Mouse (Mus musculus) retina, postnatal 7 days (tissue): ENCODE data around the gene Lgals2.
"Not testable (repeated sequence)": the region's sequence is repeated elsewhere in the genome, so short reads cannot be mapped to it uniquely, and the experiment has no call there.

Experiments used
- DNase-seq: peaks from one replicate; pipeline ENCODE4 v3.0.0-alpha.2; 2012; ENCODE audit warnings: low read depth, low spot score

Lgals2 gene

DNA sequence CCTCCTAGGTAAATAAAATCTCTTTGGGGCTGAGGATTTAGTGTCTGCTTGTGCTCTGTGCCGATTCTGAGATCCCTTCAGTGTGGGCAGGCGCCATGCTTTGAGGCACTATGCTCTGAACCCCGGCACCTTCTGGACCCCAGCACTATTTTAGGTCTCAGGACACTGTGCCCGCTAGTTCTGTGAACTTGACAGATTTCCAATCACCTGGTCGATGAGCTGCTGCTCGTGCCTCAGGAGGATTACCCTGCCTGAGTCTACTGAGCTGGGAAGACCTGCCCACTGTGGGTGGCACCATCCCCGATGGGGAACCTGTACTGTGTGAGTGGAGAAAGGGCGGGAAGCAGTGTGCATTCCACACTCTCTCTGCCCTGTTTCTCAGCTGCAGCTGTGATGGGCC, 19.7 kb upstream of the Lgals2 start:
- DNase-seq, result no peak

GRCm38 (mm10) chr15:78873803-78874435, 18.6 kb upstream of the Lgals2 start:
- no peak for DNase-seq

GRCm38 (mm10) chr15:78872021-78872608, 16.8 kb upstream of the Lgals2 start:
- DNase-seq, result no peak

DNA sequence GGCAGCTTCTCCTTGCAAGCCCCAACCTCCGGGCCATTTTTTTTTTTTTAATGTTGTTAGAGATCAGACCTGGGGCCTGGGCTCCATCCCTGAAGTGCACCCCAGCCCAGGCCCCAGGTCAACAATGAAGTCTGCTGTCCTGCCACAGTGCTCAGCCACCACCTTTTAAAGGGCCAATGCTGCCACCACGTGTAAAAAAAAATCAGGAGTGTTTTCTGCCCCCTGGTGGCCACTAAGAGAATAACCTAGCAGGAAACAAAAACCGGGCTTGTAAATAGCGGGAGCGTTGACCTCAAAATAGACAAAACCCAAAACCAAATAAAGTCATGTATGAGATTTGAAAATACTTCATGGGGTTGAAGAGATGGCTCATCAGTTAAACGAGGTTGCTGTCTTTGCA, 14.4 kb upstream of the Lgals2 start:
- DNase-seq, result no peak

DNA sequence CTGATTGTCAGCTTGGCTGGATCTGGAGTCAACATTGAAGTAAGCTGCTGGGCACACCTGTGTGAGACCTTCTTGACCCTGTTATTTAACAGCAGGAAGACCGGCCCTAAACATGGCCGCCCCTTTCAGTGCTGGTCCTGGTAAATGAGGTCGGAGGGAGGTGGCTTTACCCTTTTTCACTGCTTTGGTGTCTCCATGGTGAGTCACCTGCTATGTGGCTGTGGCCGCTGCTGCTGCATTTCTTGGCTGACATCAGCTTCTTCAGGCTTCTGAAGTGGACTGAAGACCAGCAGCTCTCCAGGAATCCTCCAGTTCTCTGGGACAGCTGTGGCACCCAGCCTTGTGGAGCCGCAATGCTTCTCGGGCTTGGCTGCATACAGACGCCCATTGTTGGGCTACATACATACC, 13.5 kb upstream of the Lgals2 start:
- no peak for DNase-seq

- DNase-seq, result no peak
Observed at GRCm38 (mm10) chr15:78868398-78868797, 13.1 kb upstream of the Lgals2 start.

DNA sequence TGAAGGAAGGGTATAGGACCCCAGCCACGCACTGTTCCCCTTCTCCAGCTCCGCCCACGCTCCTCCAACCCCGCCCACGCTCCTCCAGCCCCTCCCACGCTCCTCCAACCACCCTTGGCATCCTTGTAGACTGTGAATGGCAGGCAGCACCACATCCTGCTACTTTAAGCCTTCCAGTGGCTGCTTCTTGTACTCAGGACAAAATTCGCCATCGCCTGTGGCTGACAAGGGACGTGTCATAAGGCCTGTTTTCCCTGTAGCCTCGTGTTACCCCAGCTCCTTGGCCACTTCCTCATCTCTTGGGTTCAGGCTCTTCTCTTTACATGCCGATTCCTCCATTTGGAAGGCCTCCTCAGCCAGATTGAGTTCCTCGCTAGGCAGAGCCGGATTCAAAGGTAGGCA, 8.5 kb upstream of the Lgals2 start:
- no peak for DNase-seq

- no peak for DNase-seq
Observed at GRCm38 (mm10) chr15:78863154-78863553, 7.8 kb upstream of the Lgals2 start.

DNA sequence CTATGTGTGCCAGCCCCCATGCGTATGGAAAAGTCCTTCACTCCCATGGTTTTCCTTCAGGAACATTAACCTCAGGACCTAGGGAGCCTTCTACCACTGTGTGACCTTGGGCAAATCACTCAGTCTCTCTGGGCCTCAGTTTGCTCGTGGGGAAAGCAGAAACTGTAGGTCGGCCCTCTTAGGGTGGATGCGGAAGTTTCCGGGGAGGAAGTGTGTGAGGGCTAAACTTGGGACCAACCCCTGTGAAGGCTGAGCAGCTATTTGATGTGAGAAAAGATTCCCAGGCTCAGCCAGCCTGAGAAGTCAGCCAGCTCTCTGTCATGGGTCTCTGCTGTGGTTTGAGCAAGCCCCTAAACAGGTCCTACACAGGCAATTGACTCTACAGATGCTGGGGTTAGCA, 7.0 kb upstream of the Lgals2 start:
- no peak for DNase-seq

DNA sequence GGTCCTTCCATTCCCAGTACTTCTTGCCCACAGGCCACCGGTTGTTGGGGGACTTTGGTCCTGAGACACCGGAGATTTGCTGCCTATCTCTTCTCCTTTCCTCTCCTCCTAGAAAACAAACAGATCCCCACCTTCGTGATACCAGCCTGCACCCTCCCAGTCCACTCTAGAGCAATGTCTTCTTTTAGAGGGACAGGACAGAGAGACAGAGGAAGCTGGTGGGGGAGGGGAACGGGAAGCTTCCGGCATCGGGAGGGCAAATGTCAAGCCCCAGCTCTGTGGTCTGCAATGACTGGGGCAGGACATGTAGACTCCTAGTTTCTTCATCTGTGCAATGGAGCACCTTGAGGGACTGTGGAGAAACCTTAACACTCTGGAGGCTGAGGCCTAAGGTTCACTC, 4.4 kb upstream of the Lgals2 start:
- no peak for DNase-seq

GRCm38 (mm10) chr15:78859311-78859710, 4.0 kb upstream of the Lgals2 start:
- no peak for DNase-seq

DNA sequence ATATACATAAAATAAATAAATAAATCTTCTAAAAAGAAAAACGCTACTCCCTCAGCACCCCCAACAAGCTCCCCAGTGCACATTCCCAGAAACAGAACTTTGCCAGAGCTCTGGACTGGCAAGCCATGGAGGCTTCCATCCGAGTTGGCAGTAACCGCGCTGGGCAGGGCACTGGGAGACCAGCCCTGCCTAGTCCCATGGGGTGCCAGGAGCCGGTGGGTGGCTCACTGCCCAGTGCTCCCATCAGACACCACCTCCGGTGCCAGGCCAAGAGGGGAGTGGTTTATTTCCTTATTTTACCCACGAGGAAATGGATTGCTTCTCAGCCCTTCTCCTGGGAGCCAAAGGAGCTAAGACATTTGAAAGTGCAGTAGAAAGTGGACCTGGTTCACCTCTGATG, 1.7 kb upstream of the Lgals2 start:
- DNase-seq, result no peak

GRCm38 (mm10) chr15:78851505-78852153, 3.7 kb downstream of the Lgals2 start:
- peak; percentile 84 for DNase-seq

GRCm38 (mm10) chr15:78850944-78851343, 4.4 kb downstream of the Lgals2 start:
- DNase-seq, result no peak

DNA sequence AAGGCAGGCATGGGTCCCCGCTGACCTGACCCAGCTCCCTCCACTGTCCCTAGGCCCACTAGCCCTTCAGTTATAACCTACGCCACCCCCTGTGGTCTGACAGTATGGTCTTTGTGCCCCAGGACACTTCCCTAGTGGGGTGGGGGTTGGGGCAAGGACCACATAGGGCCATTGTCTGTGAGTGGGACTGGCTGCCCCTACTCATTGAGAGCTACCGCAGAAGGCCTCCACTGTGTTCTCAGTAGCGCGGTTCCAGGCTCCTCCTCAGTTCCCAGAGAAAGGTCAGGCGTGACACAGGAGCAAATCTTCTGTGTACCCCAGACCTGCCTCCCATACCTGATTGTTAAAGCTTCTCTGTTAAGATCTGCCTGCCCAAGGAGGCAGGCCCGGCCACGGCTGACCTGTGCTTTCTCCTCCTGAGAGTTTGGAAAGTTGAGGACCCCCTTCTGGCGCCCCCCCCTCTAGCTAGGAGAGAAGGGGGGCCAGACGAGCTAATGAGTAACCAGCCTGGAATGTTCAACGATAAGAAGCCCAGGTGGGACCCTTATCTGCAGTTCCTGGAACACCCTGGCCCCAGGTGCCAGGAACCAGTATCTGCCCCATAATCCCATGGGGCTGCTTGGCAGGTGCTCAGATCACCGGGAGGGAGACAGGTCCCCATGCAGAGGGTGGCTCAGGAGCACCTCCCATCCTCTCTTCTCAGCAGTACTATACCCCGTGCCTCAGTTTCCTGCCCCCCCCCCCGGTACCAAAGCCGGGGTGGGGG, 5.1 kb downstream of the Lgals2 start:
- DNase-seq, result no peak

- no peak for DNase-seq
Observed at GRCm38 (mm10) chr15:78849485-78849884, 5.8 kb downstream of the Lgals2 start.

- DNase-seq, result peak; percentile 55
Observed at GRCm38 (mm10) chr15:78848467-78848866, 6.9 kb downstream of the Lgals2 start.

DNA sequence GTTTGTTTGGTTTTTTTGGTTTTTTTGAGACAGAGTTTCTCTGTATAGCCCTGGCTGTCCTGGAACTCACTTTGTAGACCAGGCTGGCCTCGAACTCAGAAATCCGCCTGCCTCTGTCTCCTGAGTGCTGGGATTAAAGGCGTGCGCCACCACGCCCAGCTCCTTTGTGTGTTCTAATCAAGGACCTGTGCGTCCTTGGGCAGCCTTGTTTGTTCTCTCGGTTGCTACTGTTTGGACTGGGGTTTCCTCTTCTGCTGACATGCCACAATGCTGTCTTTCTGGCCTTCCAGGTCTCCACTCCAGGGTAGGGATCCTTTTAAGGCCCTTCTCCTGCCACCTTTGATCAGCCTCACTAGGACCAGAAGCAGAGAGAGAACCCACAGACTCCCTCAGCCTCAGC, 8.5 kb downstream of the Lgals2 start:
- not testable (repeated sequence) for DNase-seq

GRCm38 (mm10) chr15:78846352-78846751, 9.0 kb downstream of the Lgals2 start:
- DNase-seq, result no peak

GRCm38 (mm10) chr15:78845867-78846266, 9.5 kb downstream of the Lgals2 start:
- DNase-seq, result no peak

DNA sequence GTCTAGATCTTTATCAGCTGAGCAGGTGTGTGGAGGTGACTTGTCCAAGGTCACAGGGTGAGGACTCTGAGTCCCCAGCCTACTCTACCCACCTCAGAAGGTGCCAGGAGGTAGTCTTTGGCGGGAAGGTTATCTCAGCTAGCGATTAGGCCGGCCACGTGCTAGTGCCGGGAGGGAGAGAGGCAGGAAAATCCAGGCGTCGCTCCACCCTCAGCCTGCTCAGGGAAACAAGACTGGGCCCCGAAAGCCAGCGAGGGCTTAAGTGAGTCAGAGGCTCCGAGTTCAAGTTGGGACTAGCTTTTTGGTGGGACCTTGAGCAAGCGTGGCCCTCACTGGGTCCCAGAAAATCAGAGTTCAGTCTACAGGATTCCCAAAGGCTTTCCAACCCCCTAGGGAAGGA, 10.0 kb downstream of the Lgals2 start:
- DNase-seq, result no peak

GRCm38 (mm10) chr15:78844791-78845190, 10.5 kb downstream of the Lgals2 start:
- no peak for DNase-seq
